Mouse (Mus musculus): ENCODE data around the gene Zbbx. TPM values are rescaled to one million over a fixed set of nuclear protein-coding genes. Genes with fewer than 3 reads are reported as not detected.

The Zbbx gene
- polyA plus RNA-seq, 1 experiment from 2014 or later: 0.74 TPM

Other genes with a start within 250 kb of the Zbbx start
- gene Serpini2, start 105.0 kb upstream of the Zbbx start, polyA plus RNA-seq (2014; fragmentation: Nextera tagmentation; extraction: Ambion mirVana): 9.3 TPM in 1 of 2 replicates, not detected in the other